Mouse (Mus musculus) brain, embryonic 14.5 days (tissue): ENCODE data around the gene Prn.

Experiments used
- CTCF ChIP-seq: fragments of 200-500 bp; IDR thresholded peaks from 2 replicates; pipeline ENCODE4 v1.5.1; 2012; ENCODE audit warnings: inconsistent platforms, mild to moderate bottlenecking, moderate library complexity, borderline replicate concordance; ENCODE audit not compliant: insufficient read depth, insufficient read length; ENCODE audit errors: extremely low read depth
- POLR2A ChIP-seq: fragments of 200-500 bp; IDR thresholded peaks from 2 replicates; pipeline ENCODE4 v1.6.1; 2012; ENCODE audit warnings: mild to moderate bottlenecking, inconsistent platforms, borderline replicate concordance; ENCODE audit not compliant: poor library complexity, insufficient read depth, insufficient read length, severe bottlenecking; ENCODE audit errors: extremely low read depth

- TF ChIP-seq CTCF: no peak
- no peak for TF ChIP-seq POLR2A
These were observed 78.8 kb downstream of the Prn start for GRCm38 (mm10) chr2:131988550-131988949.
